Mouse (Mus musculus) MEL (cell line): Measurements from ENCODE around the gene Zdhhc14.

Source experiments
- CHD2 ChIP-seq: IDR thresholded peaks from 2 replicates; pipeline ENCODE4 v1.6.1; 2011; ENCODE audit warnings: low read length, improper control_type of control experiment
- CTCF ChIP-seq, 3 experiments: IDR thresholded peaks in 2 of 3; conservative IDR thresholded peaks in 1 of 3; 2 replicates each; pipeline ENCODE4 v1.5.1; 2011 to 2012; ENCODE audit warnings: low read length in 3 of 3, low read depth in 2 of 3, mild to moderate bottlenecking in 2 of 3, improper control_type of control experiment in 1 of 3, inconsistent platforms in 1 of 3, mixed read lengths in 1 of 3, moderate library complexity in 1 of 3; ENCODE audit not compliant: control insufficient read depth in 1 of 3, insufficient read depth in 1 of 3, poor library complexity in 1 of 3, severe bottlenecking in 1 of 3
- HCFC1 ChIP-seq: IDR thresholded peaks from 2 replicates; pipeline ENCODE4 v1.6.1; 2012; ENCODE audit warnings: low read depth, mild to moderate bottlenecking, inconsistent platforms, low read length, improper control_type of control experiment, moderate library complexity
- MXI1 ChIP-seq: IDR thresholded peaks from 2 replicates; pipeline ENCODE4 v1.6.1; 2011; ENCODE audit warnings: mild to moderate bottlenecking, low read depth, low read length, improper control_type of control experiment
- POLR2A ChIP-seq, 2 experiments: IDR thresholded peaks; 2 replicates each; pipeline ENCODE4 v1.6.1; 2011 to 2012; ENCODE audit warnings: low read length in 2 of 2, mild to moderate bottlenecking in 2 of 2, control low read depth in 1 of 2, improper control_type of control experiment in 1 of 2, low read depth in 1 of 2, moderate library complexity in 1 of 2; ENCODE audit not compliant: control insufficient read depth in 1 of 2, insufficient read depth in 1 of 2, poor library complexity in 1 of 2
- ZNF384 ChIP-seq: IDR thresholded peaks from 2 replicates; pipeline ENCODE4 v1.6.1; 2012; ENCODE audit warnings: low read depth, mild to moderate bottlenecking, inconsistent platforms, low read length, improper control_type of control experiment

GRCm38 (mm10) chr17:5504969-5505368 lies 12.6 kb downstream of the Zdhhc14 start:
- TF ChIP-seq MXI1 (no peak; the same call in none of the 2 replicates), CTCF (IDR thresholded peaks at IDR 0.05 in 2 of 3, conservative IDR thresholded peaks at IDR 0.05 in 1 of 3; ENCODE audit: control insufficient read depth in 1 of 3, insufficient read depth in 1 of 3, low read depth in 2 of 3, low read length in 3 of 3, poor library complexity in 1 of 3, severe bottlenecking in 1 of 3) (no peak), HCFC1 (no peak), POLR2A (IDR thresholded peaks at IDR 0.05; ENCODE audit: control insufficient read depth in 1 of 2, insufficient read depth in 1 of 2, low read depth in 1 of 2, low read length in 2 of 2, poor library complexity in 1 of 2) (no peak), ZNF384 (peak; percentile 93), CHD2 (no peak)
